Mouse (Mus musculus): Measurements from ENCODE around the gene Htr2b. TPM values are rescaled to one million over a fixed set of nuclear protein-coding genes. Genes with fewer than 3 reads are reported as not detected.
A peak's percentile ranks its signal among the peaks of the same experiment; 100 is the strongest.

Gene Htr2b
- total RNA-seq (2017) = not detected in 2 replicates

DNA sequence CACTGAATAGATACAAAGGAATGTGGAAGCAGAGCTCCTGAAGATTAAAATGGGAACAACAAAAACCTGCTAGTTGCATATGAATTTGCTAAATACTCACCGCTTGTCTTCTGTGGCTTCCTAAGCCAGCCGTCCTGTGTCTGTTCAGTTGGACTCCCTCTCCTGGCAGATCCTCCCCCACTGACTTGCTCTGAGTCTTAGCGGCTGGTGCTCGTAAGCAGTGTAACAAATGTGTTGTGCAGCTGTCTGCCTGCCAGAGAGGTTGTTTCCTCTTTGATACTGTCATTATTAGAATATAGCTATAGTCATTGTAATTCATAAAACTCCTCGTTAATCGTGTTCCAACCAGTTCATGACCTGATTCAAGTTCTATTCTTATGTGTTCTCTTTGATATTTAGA is at the start of gene Htr2b:
Htr2b (minus strand) TSS at position 192 of the 400 bp plus-strand sequence.
- ATAC-seq (ENCODE audit: extremely low read depth, insufficient number of reproducible peaks, low FRiP score, poor library complexity, severe bottlenecking) = no peak

DNA sequence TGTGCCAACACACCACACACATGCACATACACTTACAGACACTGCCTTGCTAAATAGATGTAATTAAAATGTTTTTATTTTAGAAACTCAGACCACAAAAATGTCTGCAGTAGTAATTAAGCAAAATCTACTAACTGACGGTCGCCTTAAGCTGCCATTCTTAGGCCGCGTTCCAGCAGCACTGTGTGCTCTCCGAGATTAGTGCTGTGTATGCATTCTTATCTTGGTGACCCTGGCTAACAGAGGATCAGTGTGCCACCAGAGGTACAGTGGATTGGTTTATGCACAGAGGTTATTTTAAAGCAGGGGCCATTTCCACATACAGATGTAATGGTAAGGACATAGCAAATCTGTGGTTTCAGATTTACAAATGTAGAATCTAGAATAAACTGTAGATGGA is 49.3 kb upstream of the Htr2b start:
- ATAC-seq (ENCODE audit: extremely low read depth, insufficient number of reproducible peaks, low FRiP score, poor library complexity, severe bottlenecking) = no peak

DNA sequence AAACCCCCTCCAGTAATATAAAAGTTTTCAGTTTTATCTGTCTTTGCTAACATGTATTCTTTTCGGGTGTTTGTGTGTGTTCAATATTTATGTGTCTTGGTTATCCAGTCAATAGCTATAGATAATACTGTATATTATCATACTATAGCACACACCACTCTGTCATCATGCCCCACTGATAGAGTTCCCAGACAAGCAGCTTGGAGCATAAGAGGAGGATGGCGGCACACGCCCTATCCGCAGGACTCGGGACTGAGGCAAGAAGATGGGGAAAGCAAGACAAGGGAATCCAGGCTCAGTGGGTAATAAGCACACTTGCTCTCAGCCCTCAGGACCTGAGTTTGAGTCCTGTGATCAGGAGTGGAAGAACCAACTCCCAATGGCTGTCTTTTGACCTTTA is 48.7 kb upstream of the Htr2b start:
- ATAC-seq (ENCODE audit: extremely low read depth, insufficient number of reproducible peaks, low FRiP score, poor library complexity, severe bottlenecking) = no peak

DNA sequence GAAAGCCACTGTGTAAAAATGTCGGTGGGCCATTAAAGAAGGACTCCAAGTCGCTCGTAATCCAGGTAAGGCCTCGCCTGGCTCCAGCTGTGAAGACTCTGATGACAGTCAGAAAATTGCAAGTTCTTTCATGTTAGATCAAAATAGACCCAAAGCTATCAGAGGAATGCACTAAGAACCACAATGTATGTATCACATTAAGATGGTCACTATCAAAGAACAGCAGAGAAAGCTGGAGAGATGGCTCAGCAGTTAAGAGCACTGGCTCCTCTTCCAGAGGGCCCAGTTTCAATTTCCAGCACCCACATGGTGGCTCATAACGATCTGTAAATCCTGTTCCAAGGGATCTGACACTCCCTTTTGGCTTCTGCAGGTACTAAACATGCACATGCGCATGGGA is 48.3 kb upstream of the Htr2b start:
- no peak for ATAC-seq (ENCODE audit: extremely low read depth, insufficient number of reproducible peaks, low FRiP score, poor library complexity, severe bottlenecking)

DNA sequence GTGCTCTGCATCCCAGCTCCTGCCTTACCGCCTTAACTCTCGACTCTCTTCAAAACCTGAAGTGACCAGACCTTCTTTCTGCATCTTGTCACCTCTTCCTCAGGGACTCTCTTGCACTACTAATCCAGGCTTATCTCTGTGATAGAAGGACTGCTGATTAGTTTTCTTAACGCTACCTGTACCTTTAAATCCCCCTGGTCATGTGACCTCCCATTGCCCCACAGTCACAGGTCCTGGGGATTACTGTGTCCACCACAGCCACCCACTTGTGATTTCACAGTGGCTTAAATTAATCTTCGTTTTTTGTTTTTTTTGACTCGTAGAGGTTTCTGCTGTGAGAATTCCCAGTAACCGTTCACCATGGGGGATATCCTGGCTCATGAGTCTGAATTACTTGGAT is 44.8 kb upstream of the Htr2b start:
- ATAC-seq (ENCODE audit: extremely low read depth, insufficient number of reproducible peaks, low FRiP score, poor library complexity, severe bottlenecking) = no peak

DNA sequence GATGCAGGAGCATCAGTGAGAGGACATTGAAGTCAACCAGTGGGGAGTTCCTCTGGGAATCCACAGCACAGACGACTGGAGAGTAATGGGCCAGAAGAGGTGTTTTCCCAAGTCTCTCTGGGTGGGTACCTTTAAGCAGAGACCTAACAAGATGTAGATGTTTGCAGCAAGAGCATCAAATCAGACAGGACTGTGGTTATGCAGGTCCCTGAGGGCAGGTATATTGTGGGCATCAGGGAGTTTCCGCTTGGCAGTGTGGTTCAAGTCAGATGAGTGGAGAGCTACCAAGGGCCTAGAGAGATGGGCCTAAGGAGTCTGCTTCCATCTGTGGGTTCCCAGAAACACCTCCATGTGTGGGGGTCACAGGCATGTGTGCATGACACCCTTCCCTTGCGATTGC is 44.3 kb upstream of the Htr2b start:
- ATAC-seq (ENCODE audit: extremely low read depth, insufficient number of reproducible peaks, low FRiP score, poor library complexity, severe bottlenecking) = no peak

DNA sequence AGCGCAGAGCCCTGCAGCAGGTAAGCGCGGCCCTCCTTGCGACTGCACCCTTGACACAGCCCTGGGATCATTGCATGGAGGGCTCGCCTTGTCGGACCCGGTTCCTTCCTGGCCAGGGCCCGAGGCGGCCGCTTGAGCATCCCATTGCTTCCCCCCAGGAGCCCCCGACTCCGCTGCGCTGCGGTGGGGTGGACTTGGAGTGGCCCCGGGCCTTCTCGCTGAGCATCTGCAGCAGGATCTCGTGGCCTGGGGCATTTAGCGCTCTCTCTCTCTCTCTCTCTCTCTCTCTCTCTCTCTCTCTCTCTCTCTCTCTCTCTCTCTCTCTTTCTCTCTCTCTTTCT is 43.0 kb upstream of the Htr2b start:
- ATAC-seq (ENCODE audit: extremely low read depth, insufficient number of reproducible peaks, low FRiP score, poor library complexity, severe bottlenecking) = no peak

DNA sequence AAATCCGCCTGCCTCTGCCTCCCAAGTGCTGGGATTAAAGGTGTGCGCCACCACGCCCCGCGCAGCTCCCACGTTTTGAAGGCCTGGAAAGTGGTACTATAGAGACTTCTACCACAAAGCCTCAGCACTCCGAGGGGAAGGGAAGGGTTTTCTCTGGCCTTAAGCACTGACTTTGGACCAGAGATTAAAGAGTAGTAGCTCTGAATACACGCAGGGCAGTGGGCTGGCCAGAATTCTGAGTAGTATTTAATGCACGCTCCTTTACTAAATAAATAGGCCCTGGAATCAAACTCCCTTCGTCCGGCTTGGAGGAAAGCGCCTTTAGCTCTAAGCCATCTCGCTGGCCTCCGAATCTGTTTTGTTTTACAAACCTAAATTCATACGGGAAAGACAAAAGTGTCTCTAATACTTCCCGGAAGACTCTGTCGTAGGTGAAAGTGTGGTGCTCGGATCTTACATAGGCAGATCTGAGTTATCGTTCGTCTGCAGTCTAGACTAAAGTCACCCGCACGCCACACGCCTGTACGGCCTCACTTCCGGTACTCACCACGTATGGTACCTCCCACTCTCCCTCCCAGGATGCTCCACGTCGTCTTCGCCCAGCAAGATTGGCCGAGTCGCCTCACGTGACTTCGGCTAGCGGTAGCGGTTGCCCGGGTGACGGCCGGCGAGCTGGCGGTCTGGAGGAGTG is 42.5 kb upstream of the Htr2b start, which contains the start of gene Armc9:
Armc9 (plus strand) TSS at position 648 of the 691 bp plus-strand sequence.
- ATAC-seq (ENCODE audit: extremely low read depth, insufficient number of reproducible peaks, low FRiP score, poor library complexity, severe bottlenecking) = peak; percentile 100

DNA sequence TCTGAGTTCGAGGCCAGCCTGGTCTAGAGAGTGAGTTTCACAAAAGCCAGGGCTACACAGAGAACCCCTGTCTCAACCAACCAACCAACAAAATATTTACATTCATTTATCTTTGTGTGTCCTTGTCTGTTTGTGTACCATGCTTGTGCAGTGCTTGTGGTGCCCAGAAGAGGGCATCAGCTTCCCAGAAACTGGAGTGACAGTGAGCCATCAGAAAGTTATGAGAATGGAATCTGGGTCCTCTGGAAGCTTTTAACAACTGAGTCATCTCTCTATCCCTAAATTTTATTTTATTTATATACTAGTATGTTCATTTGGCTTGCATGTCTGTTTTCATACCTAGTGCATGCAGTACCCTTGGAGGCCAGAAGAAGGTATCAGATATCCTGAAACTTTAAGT is 40.8 kb upstream of the Htr2b start:
- no peak for ATAC-seq (ENCODE audit: extremely low read depth, insufficient number of reproducible peaks, low FRiP score, poor library complexity, severe bottlenecking)

DNA sequence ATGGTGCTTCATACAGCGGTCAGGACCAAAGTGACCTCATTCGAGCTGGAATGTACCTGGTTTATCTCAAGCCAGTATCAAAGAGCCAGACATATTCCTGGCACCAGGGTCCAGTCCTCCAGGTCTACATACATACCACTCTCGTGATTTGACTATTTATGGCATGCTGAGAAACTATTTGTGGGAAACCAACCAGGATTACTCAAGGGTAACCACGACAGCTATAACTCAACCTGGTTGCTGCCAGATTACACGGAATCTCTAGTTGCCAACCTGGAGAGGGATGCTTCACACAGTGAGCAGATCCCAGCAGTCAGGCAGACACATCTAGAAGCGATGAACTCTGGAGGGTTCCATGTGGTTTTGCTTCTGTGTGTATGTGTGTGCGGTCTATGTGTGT is 39.6 kb upstream of the Htr2b start:
- ATAC-seq (ENCODE audit: extremely low read depth, insufficient number of reproducible peaks, low FRiP score, poor library complexity, severe bottlenecking) = no peak

DNA sequence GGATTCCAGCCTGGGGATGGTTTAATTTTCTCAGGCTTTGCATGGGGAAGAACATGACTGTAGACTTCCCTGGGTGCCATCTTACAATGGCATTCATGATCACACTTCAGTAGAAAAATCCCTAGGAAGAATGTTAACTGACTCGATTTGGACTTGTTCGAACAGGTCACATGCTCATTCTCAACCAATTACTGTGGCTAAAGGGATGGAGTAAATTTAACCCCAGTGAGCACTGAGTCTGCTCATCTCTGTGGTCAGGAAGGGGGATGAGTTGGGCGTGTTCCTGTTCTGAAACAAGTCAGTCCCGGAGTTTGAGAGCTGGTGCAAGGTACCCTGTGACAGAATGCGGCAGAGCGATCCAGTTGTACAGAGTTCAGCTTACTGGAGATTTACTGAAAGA is 39.2 kb upstream of the Htr2b start:
- ATAC-seq (ENCODE audit: extremely low read depth, insufficient number of reproducible peaks, low FRiP score, poor library complexity, severe bottlenecking) = no peak

DNA sequence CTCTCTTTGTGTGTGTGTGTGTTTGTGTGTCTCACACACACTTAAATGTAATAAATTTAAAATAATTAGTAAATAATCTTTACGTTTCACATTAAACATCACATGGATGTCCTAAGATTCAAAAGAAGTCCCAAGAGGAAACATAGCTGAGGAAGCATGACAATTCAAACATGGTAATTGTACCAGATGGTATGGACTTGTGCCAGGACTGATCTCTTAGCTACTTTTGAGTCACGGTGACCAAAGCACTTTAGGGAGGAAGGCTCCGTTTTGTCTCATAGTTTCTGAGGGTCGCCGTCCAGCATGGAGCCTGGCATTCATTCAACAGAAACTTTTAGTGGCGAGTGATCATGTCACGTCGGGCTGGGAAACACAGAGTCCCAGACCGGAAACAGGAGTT is 36.4 kb upstream of the Htr2b start:
- no peak for ATAC-seq (ENCODE audit: extremely low read depth, insufficient number of reproducible peaks, low FRiP score, poor library complexity, severe bottlenecking)

DNA sequence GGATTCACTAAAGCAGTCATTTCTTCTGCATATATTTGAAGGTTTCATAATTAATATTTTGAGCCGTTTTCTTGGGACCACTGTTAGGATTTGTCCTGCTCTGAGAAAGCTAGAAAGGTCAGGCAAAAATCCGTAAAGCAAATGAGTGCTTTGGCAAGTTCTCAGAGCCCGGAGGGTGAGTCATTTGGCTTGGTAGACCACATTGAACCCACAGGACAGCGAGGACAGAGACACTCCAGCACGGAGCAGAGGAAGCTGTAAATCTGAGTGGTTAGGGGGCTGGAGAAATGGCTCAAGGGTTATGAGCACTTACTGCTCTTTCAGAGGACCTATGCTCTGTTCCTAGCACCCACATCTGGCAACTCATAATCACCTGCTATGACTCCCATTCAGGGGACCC is 35.8 kb upstream of the Htr2b start:
- ATAC-seq (ENCODE audit: extremely low read depth, insufficient number of reproducible peaks, low FRiP score, poor library complexity, severe bottlenecking) = no peak

DNA sequence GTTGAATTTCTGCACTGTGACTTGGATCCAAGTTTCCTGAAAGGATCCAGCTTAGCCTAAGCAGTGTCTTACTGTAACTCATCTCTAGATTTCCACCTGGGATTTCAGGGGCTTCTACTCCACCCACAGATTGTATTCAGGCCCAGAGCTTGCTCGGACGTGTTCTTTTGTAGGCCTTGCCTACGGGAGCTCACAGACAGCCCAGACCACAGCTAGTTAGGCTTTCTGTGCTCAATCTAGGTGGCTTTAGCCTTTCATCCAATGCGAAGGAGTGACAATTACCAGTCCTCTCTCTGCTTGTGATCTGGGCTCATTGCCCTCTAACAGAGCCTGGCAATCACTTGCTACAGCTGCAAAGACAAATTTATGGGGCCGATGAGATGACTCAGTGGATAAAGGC is 34.5 kb upstream of the Htr2b start:
- no peak for ATAC-seq (ENCODE audit: extremely low read depth, insufficient number of reproducible peaks, low FRiP score, poor library complexity, severe bottlenecking)

DNA sequence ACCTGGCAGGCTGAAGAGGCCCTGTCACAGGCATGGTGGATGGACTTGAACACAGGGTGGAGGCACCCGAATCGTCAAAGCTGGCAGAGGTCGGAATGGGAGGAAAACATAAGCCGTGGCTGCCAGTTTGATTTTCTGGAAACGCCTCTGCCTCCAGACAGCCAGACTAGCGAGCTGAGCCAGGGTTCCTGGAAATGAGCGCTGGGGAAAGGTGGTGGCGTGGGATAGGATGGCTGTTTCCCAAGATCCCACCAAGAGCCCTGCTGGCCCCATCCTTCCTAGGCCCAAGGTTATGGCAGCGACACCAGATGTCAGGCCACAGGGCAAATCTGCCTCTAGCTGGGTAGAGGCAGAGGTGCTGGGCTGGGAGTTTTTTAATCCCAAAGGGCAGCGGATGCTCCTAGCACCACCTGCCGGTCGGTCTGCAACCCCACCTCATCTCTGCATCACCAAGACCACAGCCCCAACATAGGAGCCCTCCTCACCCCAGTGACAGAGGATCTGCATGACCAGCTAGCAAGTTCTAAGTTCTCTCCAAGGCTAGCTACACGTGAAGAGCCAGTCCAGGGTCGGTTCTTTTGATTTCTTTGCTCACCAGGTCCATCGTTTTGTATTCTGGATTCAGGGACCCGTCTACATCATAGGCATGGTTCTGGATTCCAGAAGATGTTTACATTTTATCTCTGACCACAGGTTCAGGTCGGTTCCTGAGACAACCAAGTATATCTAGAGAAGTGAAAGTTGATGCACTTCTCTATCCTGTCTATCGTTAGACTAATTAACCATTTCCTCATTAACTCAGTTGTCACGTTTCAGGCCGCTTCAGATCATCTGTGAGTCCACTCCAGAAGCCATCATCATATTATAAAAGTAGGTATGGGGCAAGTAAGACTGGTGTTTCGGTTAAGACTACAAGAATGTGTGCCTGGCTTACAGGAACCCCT is 32.5 kb upstream of the Htr2b start:
- peak; percentile 43; the same call in 1 of the 2 replicates for ATAC-seq (ENCODE audit: extremely low read depth, insufficient number of reproducible peaks, low FRiP score, poor library complexity, severe bottlenecking)

DNA sequence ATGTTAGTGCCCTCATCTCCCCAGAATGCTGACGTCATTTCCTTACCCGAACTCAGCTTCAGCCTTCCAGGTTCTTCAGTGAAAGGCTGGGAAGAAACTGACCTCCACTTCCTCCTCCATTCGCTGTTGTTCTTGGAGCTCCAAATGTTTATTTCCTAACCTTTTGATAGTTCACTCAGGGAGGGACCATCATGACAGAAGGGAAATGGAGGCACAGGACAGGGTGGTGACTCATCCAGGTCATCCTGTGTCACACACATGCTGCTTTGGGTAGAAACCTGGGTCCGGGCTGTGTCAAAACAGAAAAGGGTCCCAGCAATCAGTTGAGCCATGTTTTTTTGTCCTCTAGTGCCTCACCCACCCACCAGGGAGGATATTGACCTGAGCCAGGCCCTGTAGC is 31.4 kb upstream of the Htr2b start:
- no peak for ATAC-seq (ENCODE audit: extremely low read depth, insufficient number of reproducible peaks, low FRiP score, poor library complexity, severe bottlenecking)

DNA sequence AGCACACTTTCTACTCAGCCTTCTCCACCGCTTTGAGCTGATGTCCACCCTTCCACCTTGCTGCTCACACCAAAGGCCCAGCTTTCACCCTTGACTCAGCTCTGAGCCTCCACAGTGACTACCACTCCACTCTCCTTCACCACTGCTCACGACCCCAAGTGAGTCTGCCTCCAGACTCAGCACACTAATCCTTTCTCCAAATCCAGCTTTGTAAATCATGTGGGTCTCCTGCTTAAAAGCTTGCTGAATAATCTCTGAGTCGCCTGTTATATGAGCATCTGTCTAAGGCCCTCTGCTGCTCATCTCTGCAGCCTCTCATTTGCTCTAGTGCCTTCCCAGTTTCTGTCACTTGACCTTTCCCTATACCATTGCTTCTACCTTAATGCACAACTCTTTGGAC is 29.3 kb upstream of the Htr2b start:
- no peak for ATAC-seq (ENCODE audit: extremely low read depth, insufficient number of reproducible peaks, low FRiP score, poor library complexity, severe bottlenecking)

DNA sequence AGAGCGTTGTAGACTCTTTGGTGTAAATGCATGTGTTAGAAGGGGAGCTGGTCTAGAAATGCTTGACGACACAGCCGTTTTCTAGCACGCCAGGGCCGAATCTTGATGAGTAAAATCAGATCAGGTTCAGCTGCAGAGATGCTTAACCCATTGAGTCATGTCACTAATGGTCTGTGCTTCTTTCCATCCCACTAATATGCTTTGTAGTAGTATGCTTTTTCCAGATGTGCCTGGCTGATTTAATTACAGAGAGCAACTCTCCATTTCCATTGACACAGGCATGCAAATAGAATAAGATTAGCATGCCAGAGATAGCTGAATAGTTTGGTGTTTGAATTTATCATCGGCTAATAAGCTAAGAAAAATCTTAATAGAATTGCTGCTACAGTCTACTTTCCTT is 23.5 kb upstream of the Htr2b start:
- ATAC-seq (ENCODE audit: extremely low read depth, insufficient number of reproducible peaks, low FRiP score, poor library complexity, severe bottlenecking) = no peak

DNA sequence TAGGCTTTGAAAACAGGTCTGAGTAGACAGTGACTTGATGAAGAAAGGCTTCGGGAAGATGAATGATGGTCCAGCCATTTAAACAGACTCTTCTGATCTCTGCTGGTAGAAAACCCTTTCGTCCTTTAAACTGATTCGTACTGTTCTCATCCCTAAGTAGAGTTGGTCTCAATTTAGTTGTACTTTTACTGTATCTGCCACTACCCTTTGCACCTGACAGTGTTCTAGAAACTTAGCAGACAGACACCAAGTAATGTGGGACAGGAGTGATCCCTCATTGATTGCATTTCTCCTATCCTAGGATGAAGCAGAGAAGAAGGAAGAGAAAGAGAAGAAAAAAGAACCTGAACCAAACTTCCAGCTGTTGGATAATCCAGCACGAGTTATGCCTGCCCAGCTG is 21.6 kb upstream of the Htr2b start, which contains the start of gene Gm21972:
Gm21972 (plus strand) TSS at position 301 of the 400 bp plus-strand sequence.
- ATAC-seq (ENCODE audit: extremely low read depth, insufficient number of reproducible peaks, low FRiP score, poor library complexity, severe bottlenecking) = no peak

DNA sequence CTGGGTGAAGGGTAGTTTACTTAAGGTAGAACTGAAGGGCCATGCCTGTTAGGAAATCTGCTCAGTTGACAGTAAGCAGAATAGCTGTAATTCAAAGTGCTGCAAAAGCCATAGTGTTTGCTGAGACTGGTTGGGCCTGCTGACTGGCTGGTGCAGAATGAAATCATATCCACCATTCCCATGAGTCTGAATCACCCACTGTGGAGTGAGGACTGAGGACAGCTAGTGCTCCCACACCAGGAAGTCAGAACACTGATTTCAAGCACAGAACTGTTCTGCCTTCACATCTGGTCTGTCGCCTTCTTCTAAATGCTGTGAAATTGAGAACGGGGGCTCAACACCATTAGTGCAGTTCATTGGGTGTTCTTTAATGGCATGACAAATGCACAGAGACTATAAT is 14.3 kb upstream of the Htr2b start:
- ATAC-seq (ENCODE audit: extremely low read depth, insufficient number of reproducible peaks, low FRiP score, poor library complexity, severe bottlenecking) = no peak
